20 mouse cellular contexts compared by ENCODE assay signal in genomic region chr15:85788051-85788450, GRCm38 (mm10). TPM values are rescaled to one million over a fixed set of nuclear protein-coding genes. Genes with fewer than 3 reads are reported as not detected.
"Had no signal": no experiment of that assay in that cellular context is flagged by ENCODE, and none has a peak within 500 bp of the region (broad histone marks: within the 10 kb centered on the region; RNA-seq: fewer than 3 reads in every experiment).

No protein-coding gene starts in this region.

- DNase-seq: lung, adult 2 months; lung, postnatal 14 days; lung, postnatal 36 days; right cerebral cortex, postnatal 14 days; thymus, adult 2 months; thymus, postnatal 25 days; thymus, postnatal 4 days had no signal

- H3K36me3 ChIP-seq: lung, embryonic 15.5 days; midbrain, embryonic 13.5 days; midbrain, embryonic 15.5 days; neural tube, embryonic 12.5 days; stomach, embryonic 15.5 days had no signal

- H3K4me2 ChIP-seq: lung, embryonic 15.5 days; midbrain, embryonic 11.5 days; midbrain, embryonic 13.5 days; midbrain, embryonic 15.5 days; neural tube, embryonic 12.5 days; stomach, embryonic 15.5 days had no signal

- H3K4me3 ChIP-seq: lung, embryonic 15.5 days; megakaryocyte, embryonic 14.5 days; midbrain, embryonic 13.5 days; midbrain, embryonic 15.5 days; neural tube, embryonic 12.5 days; stomach, embryonic 15.5 days had no signal

- H3K9me3 ChIP-seq: lung, embryonic 15.5 days; midbrain, embryonic 13.5 days; midbrain, embryonic 15.5 days; neural tube, embryonic 12.5 days; stomach, embryonic 15.5 days had no signal

- H3K9ac ChIP-seq: lung, embryonic 15.5 days; midbrain, embryonic 13.5 days; midbrain, embryonic 15.5 days; neural tube, embryonic 12.5 days; stomach, embryonic 15.5 days had no signal

- H3K4me1 ChIP-seq: lung, embryonic 15.5 days; midbrain, embryonic 13.5 days; midbrain, embryonic 15.5 days; neural tube, embryonic 12.5 days; stomach, embryonic 15.5 days had no signal

- H3K27me3 ChIP-seq: midbrain, embryonic 13.5 days; midbrain, embryonic 15.5 days; neural tube, embryonic 12.5 days; stomach, embryonic 15.5 days had no signal

- H3K27ac ChIP-seq: lung, embryonic 15.5 days; macrophage; midbrain, embryonic 13.5 days; midbrain, embryonic 15.5 days; neural tube, embryonic 12.5 days; stomach, embryonic 15.5 days; stomach, postnatal 0 days had no signal

- ATAC-seq: lung, postnatal 0 days; midbrain, embryonic 13.5 days; midbrain, embryonic 15.5 days had no signal

RNA-seq across cellular contexts. Expression of gene Pkdrej, which starts 33.5 kb away (rescaled TPM):
- total RNA-seq: monocyte, adult 5-6 weeks; neutrophil, adult 5-6 weeks had no signal
- polyA plus RNA-seq: macrophage had no signal

RNA-seq across cellular contexts. Expression of gene Ppara, which starts 53.3 kb away (rescaled TPM):
- total RNA-seq: megakaryocyte progenitor cell, adult 5-6 weeks; monocyte, adult 5-6 weeks; neutrophil, adult 5-6 weeks had no signal
- polyA plus RNA-seq: macrophage had no signal
